Mouse (Mus musculus) forebrain, embryonic 10.5 days (tissue): ENCODE results near the gene Rnf126. TPM values are rescaled to one million over a fixed set of nuclear protein-coding genes. Genes with fewer than 3 reads are reported as not detected.

ENCODE experiments used
- DNase-seq: peaks from one replicate; pipeline ENCODE4 v3.0.0-alpha.2; 2017; ENCODE audit warnings: low spot score; ENCODE audit errors: extremely low spot score
- H3K27ac ChIP-seq: fragments of 300-500 bp; sonication (generic); 2 replicates; pipeline ENCODE4 v1.5.1; 2016; ENCODE audit warnings: mild to moderate bottlenecking
- H3K27me3 ChIP-seq: fragments of 300-500 bp; sonication (generic); 2 replicates; pipeline ENCODE4 v1.6.1; 2016; ENCODE audit warnings: mild to moderate bottlenecking; ENCODE audit not compliant: poor library complexity, severe bottlenecking
- H3K36me3 ChIP-seq: fragments of 300-500 bp; sonication (generic); replicated peaks from 2 replicates; pipeline ENCODE4 v1.6.1; 2016; ENCODE audit warnings: mild to moderate bottlenecking, moderate library complexity
- H3K4me1 ChIP-seq: fragments of 300-500 bp; sonication (generic); 2 replicates; pipeline ENCODE4 v1.6.1; 2016
- H3K4me3 ChIP-seq: fragments of 300-500 bp; sonication (generic); 2 replicates; pipeline ENCODE4 v1.5.1; 2016; ENCODE audit warnings: mild to moderate bottlenecking, moderate library complexity
- H3K9me3 ChIP-seq: fragments of 300-500 bp; sonication (generic); 2 replicates; pipeline ENCODE4 v1.6.1; 2016; ENCODE audit warnings: mild to moderate bottlenecking, moderate library complexity
- WGBS: fragments of 180-500 bp; shearing (Covaris S2); methylation state at CpG from one replicate; pipeline ENCODE4 v1.1.7; 2016; 5-methylcytosine and 5-hydroxymethylcytosine counted together
- polyA plus RNA-seq: library from polyadenylated mRNA; unstranded; fragments of >200 nt; fragmentation: Nextera tagmentation; extraction: Ambion mirVana; gene quantifications from 2 replicates; pipeline ENCODE4 v1.2.1, GENCODE M21; 2016

Gene Rnf126
- polyA plus RNA-seq, 1 experiment from 2014 or later: 92.4 TPM

DNA sequence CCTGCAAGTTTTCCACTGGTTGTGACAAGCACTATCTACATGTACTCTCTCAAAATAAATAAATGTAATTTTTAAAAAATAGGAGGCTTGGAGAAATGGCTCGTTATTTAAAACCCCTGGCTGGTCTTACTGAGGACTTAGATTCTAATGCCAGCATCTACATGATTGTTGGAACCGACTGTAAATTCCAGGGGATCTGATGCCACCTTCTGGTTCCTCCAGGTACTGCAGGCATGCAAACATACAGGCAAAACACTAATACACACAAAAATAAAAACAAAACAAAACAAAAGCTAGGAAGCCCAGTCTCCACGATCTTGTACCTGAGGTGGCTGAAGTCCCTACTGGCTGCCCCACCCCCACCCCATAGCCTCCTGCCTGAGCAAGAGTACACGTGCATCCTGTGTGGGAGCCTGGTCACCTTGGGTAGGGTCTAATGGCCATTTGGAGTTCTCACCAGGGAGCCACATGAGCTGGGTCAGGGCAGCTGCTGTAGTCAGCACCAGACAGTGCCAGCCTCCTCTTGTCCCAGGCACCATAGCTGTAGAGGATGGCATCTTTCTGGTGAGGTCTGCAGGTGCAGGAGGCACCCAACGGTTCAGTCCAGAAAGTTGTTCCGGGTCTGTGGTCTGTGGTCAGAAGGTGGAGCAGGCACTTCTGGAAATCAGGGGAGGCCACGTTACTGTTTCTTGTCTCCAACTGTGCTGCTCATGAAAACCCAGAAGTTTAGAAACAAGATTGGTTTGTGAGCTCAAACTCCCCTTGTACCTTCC is 21.8 kb upstream of the Rnf126 start:
- H3K36me3 ChIP-seq: no peaks in the 10 kb centered on the region
- H3K4me1 ChIP-seq: peaks cover 13% of the 10 kb centered on the region
- H3K27ac ChIP-seq: no peak overlapping the region
- 39% methylated on average over 7 of the region's 7 CpGs for WGBS
- peak; percentile 75 for DNase-seq
- no peak overlapping the region for H3K4me3 ChIP-seq
- peaks cover 31% of the 10 kb centered on the region for H3K27me3 ChIP-seq
- H3K9me3 ChIP-seq: no peaks in the 10 kb centered on the region

DNA sequence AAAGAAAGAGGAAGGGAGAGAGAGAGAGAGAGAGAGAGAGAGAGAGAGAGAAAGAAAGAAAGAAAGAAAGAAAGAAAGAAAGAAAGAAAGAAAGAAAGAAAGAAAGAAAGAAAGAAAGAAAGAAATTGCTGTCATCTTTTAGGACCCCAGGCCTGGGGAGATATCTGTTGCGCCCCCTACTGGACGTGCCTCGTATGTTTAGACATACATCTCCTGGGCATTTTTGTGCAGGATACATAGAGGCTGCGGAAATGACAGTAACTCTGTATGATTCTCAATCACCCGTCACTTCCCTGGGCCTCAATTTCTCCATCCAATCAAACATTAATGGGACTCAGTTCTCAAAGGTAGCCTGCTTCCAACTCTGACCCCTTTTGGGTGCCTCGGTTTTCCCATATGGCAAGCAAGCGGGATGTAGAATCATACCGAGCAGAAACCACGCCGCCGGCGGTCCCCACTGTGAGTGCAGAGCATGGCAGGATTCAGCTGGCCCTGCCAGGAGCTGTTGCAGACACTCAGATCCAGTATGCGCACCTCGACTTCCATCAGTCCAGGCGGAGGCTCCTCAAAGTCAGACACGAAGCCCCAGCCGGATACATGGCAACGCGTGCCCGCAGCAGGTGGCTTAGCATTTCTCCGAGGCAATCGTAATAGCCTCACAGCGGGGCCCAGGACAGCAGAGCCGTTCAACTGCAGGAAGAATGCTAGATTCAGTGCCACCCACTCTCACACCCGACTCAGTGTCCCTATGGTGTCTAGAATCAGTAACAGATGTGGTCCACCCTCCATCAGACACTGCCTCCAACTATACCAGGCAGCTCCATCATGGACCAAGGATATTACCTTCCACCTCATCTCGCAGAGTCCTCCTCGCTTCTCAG is 17.4 kb upstream of the Rnf126 start:
- Histone ChIP-seq H3K4me3 (no peak overlapping the region), H3K9me3 (no peaks in the 10 kb centered on the region), H3K4me1 (peaks cover 34% of the 10 kb centered on the region), H3K27ac (no peak overlapping the region), H3K36me3 (no peaks in the 10 kb centered on the region), H3K27me3 (peaks cover 66% of the 10 kb centered on the region)
- no peak for DNase-seq
- WGBS: 40% methylated on average over 27 of the region's 27 CpGs

- no peak overlapping the region for H3K27ac ChIP-seq
- peaks cover 77% of the 10 kb centered on the region for H3K27me3 ChIP-seq
- H3K36me3 ChIP-seq: no peaks in the 10 kb centered on the region
- no peak for DNase-seq
- no peak overlapping the region for H3K4me3 ChIP-seq
- H3K4me1 ChIP-seq: peaks cover 45% of the 10 kb centered on the region
- no peaks in the 10 kb centered on the region for H3K9me3 ChIP-seq
- WGBS: 69% methylated on average over 7 of the region's 7 CpGs
These were observed 16.3 kb upstream of the Rnf126 start for GRCm38 (mm10) chr10:79783050-79783449.

GRCm38 (mm10) chr10:79781956-79782355 is 15.2 kb upstream of the Rnf126 start:
- 66% methylated on average over 5 of the region's 5 CpGs for WGBS
- no peak overlapping the region for H3K4me3 ChIP-seq
- peaks cover 83% of the 10 kb centered on the region for H3K27me3 ChIP-seq
- no peaks in the 10 kb centered on the region for H3K9me3 ChIP-seq
- H3K4me1 ChIP-seq: peaks cover 56% of the 10 kb centered on the region
- no peak overlapping the region for H3K27ac ChIP-seq
- no peaks in the 10 kb centered on the region for H3K36me3 ChIP-seq
- DNase-seq: no peak

- H3K9me3 ChIP-seq: no peaks in the 10 kb centered on the region
- H3K27ac ChIP-seq: no peak overlapping the region
- no peaks in the 10 kb centered on the region for H3K36me3 ChIP-seq
- no peak for DNase-seq
- H3K4me1 ChIP-seq: peaks cover 57% of the 10 kb centered on the region
- 27% methylated on average over 21 of the region's 21 CpGs for WGBS
- peak overlapping the region; percentile 55 for H3K4me3 ChIP-seq
- peaks cover 91% of the 10 kb centered on the region for H3K27me3 ChIP-seq
These were observed 14.4 kb upstream of the Rnf126 start for GRCm38 (mm10) chr10:79781139-79781538.

- Histone ChIP-seq H3K27ac (no peak overlapping the region), H3K4me3 (peak overlapping the region; percentile 55), H3K4me1 (peaks cover 57% of the 10 kb centered on the region), H3K36me3 (no peaks in the 10 kb centered on the region), H3K9me3 (no peaks in the 10 kb centered on the region), H3K27me3 (peaks cover 92% of the 10 kb centered on the region)
- whole genome bisulfite sequencing: 2% methylated on average over 13 of the region's 13 CpGs
- DNase-seq: no peak
These were observed 13.9 kb upstream of the Rnf126 start for GRCm38 (mm10) chr10:79780664-79781015.

- Histone ChIP-seq H3K27ac (peak overlapping the region; percentile 53), H3K9me3 (peaks cover 3% of the 10 kb centered on the region), H3K27me3 (peaks cover 88% of the 10 kb centered on the region), H3K36me3 (no peaks in the 10 kb centered on the region), H3K4me3 (peak overlapping the region; percentile 55), H3K4me1 (peaks cover 57% of the 10 kb centered on the region)
- peak; percentile 97 for DNase-seq
- WGBS: 2% methylated on average over 55 of the region's 55 CpGs
These were observed 13.3 kb upstream of the Rnf126 start for GRCm38 (mm10) chr10:79779784-79780663.

DNA sequence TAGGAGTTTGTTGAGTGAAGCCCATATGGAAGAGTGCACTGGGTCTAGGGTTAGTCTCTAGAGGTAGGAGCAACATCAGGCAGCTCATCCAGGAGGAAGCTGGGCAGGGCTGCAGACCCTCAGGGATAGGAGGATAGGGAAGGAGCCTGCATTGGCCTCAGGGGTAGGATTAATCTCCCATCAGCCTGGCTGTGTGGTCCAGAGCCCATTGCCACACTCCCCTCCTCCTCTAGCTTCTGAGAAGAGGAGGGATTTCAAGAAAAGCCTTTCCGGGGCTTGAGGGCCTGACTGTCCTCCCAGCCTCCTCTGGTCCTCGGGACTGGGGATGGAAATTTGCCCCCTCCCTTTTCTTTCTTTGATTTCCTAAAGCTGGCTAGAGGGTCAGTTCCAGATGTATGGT is 12.4 kb upstream of the Rnf126 start:
- Histone ChIP-seq H3K9me3 (peaks cover 8% of the 10 kb centered on the region), H3K4me3 (no peak overlapping the region; the same call in 1 of the 2 replicates), H3K27ac (no peak overlapping the region), H3K27me3 (peaks cover 83% of the 10 kb centered on the region), H3K36me3 (no peaks in the 10 kb centered on the region), H3K4me1 (peaks cover 52% of the 10 kb centered on the region)
- 8% methylated on average over 2 of the region's 2 CpGs for WGBS
- DNase-seq: no peak

GRCm38 (mm10) chr10:79778006-79778405 is 11.3 kb upstream of the Rnf126 start:
- Histone ChIP-seq H3K36me3 (no peaks in the 10 kb centered on the region), H3K27me3 (peaks cover 71% of the 10 kb centered on the region), H3K4me3 (peak overlapping the region; percentile 22; the same call in 1 of the 2 replicates), H3K4me1 (peaks cover 51% of the 10 kb centered on the region), H3K27ac (0 out of 2 replicates have a peak overlapping the region, but pooled peaks have one; percentile 2), H3K9me3 (peaks cover 8% of the 10 kb centered on the region)
- 19% methylated on average over 15 of the region's 15 CpGs for WGBS
- no peak for DNase-seq

- Histone ChIP-seq H3K27ac (peak within 1 kb of the TSS; percentile 74), H3K9me3 (peaks cover 14% of the 10 kb centered on the region), H3K4me1 (peaks cover 51% of the 10 kb centered on the region), H3K4me3 (peak within 1 kb of the TSS; percentile 52), H3K36me3 (no peaks in the 10 kb centered on the region), H3K27me3 (peaks cover 63% of the 10 kb centered on the region)
- DNase-seq: no peak
- WGBS: 2% methylated on average over 39 of the region's 39 CpGs
These were observed 10.4 kb upstream of the Rnf126 start, which contains the start of gene Fstl3 for GRCm38 (mm10) chr10:79777103-79777531. TSS of gene Fstl3 (plus strand) at chr10:79777272.

- Histone ChIP-seq H3K9me3 (peaks cover 14% of the 10 kb centered on the region), H3K4me1 (peaks cover 28% of the 10 kb centered on the region), H3K27me3 (peaks cover 50% of the 10 kb centered on the region), H3K36me3 (no peaks in the 10 kb centered on the region), H3K4me3 (no peak overlapping the region), H3K27ac (no peak overlapping the region)
- 77% methylated on average over 5 of the region's 5 CpGs for WGBS
- DNase-seq: no peak
These were observed 7.9 kb upstream of the Rnf126 start for GRCm38 (mm10) chr10:79774486-79775279.
